Mouse (Mus musculus) c-Kit-positive CD71-negative TER-119-negative erythroid progenitor cells, embryonic 14.5 days (primary cell): ENCODE measurements around the gene Col4a1.

Source experiments
- DNase-seq: peaks from one replicate; pipeline ENCODE4 v3.0.0-alpha.2; 2013; ENCODE audit warnings: low read depth

Gene Col4a1

GRCm38 (mm10) chr8:11173284-11174191 is 139.1 kb downstream of the Col4a1 start:
- DNase-seq = no peak

GRCm38 (mm10) chr8:11171526-11171925 is 141.1 kb downstream of the Col4a1 start:
- DNase-seq = no peak

GRCm38 (mm10) chr8:11169383-11169782 is 143.2 kb downstream of the Col4a1 start:
- DNase-seq = no peak

- no peak for DNase-seq
Measured at GRCm38 (mm10) chr8:11168780-11169179, 143.8 kb downstream of the Col4a1 start.

GRCm38 (mm10) chr8:11167955-11168354 is 144.7 kb downstream of the Col4a1 start:
- DNase-seq = no peak

- no peak for DNase-seq
Measured at GRCm38 (mm10) chr8:11165592-11165991, 147.0 kb downstream of the Col4a1 start.

- no peak for DNase-seq
Measured at GRCm38 (mm10) chr8:11156319-11156692, 156.3 kb downstream of the Col4a1 start.

- no peak for DNase-seq
Measured at GRCm38 (mm10) chr8:11155579-11156318, 156.9 kb downstream of the Col4a1 start.

GRCm38 (mm10) chr8:11150268-11150667 is 162.4 kb downstream of the Col4a1 start:
- DNase-seq = no peak

GRCm38 (mm10) chr8:11149201-11149810 is 163.3 kb downstream of the Col4a1 start:
- DNase-seq = no peak

- no peak for DNase-seq
Measured at GRCm38 (mm10) chr8:11148797-11149196, 163.8 kb downstream of the Col4a1 start.
